Mouse (Mus musculus) intestine, embryonic 14.5 days (tissue): ENCODE measurements around the gene Usp30. TPM values are rescaled to one million over a fixed set of nuclear protein-coding genes. Genes with fewer than 3 reads are reported as not detected.

Experiments used
- ATAC-seq: fragments of 200-750 bp; cut with Nextera tagmentation; replicated peaks from 2 replicates; pipeline ENCODE4 v1.8.0; 2017; ENCODE audit warnings: low read depth, moderate number of reproducible peaks, moderate TSS enrichment, moderate library complexity; ENCODE audit not compliant: low FRiP score, low TSS enrichment
- DNase-seq: peaks from one replicate; pipeline ENCODE4 v3.0.0-alpha.2; 2018; ENCODE audit warnings: low spot score
- H3K27ac ChIP-seq: fragments of 300-500 bp; sonication (generic); 2 replicates; pipeline ENCODE4 v1.5.1; 2014; ENCODE audit warnings: low read depth, mild to moderate bottlenecking, control low read depth
- H3K27me3 ChIP-seq: fragments of 300-500 bp; sonication (generic); replicated peaks from 2 replicates; pipeline ENCODE4 v1.6.1; 2014; ENCODE audit warnings: low read length, control low read depth; ENCODE audit not compliant: control insufficient read depth, insufficient read depth
- H3K36me3 ChIP-seq: fragments of 300-500 bp; sonication (generic); 2 replicates; pipeline ENCODE4 v1.6.1; 2014; ENCODE audit warnings: low read length, control low read depth; ENCODE audit not compliant: control insufficient read depth, insufficient read depth
- H3K4me1 ChIP-seq: fragments of 300-500 bp; sonication (generic); replicated peaks from 2 replicates; pipeline ENCODE4 v1.6.1; 2014; ENCODE audit warnings: low read length, control low read depth, mixed read lengths; ENCODE audit not compliant: control insufficient read depth, insufficient read depth
- H3K4me2 ChIP-seq: fragments of 300-500 bp; sonication (generic); 2 replicates; pipeline ENCODE4 v1.6.1; 2014; ENCODE audit warnings: low read length
- H3K4me3 ChIP-seq: fragments of 300-500 bp; sonication (generic); 2 replicates; pipeline ENCODE4 v1.5.1; 2014; ENCODE audit warnings: low read depth, low read length, control low read depth, mixed read lengths
- H3K9ac ChIP-seq: fragments of 300-500 bp; sonication (generic); 2 replicates; pipeline ENCODE4 v1.6.1; 2014; ENCODE audit warnings: mild to moderate bottlenecking, low read length
- H3K9me3 ChIP-seq: fragments of 300-500 bp; sonication (generic); 2 replicates; pipeline ENCODE4 v1.6.1; 2016; ENCODE audit warnings: low read length, control low read depth; ENCODE audit not compliant: control insufficient read depth
- WGBS: fragments of 180-500 bp; shearing (Covaris S2); extraction: QIAGEN DNeasy Blood & Tissue Kit; methylation state at CpG from one replicate; pipeline ENCODE4 v1.1.7; 2014; 5-methylcytosine and 5-hydroxymethylcytosine counted together
- polyA plus RNA-seq: library from polyadenylated mRNA; unstranded; fragments of >200 nt; fragmentation: Nextera tagmentation; extraction: Ambion mirVana; gene quantifications from 2 replicates; pipeline ENCODE4 v1.2.1, GENCODE M21; 2014

Gene Usp30
- polyA plus RNA-seq, 1 experiment from 2014 or later, result 10.1 TPM

DNA sequence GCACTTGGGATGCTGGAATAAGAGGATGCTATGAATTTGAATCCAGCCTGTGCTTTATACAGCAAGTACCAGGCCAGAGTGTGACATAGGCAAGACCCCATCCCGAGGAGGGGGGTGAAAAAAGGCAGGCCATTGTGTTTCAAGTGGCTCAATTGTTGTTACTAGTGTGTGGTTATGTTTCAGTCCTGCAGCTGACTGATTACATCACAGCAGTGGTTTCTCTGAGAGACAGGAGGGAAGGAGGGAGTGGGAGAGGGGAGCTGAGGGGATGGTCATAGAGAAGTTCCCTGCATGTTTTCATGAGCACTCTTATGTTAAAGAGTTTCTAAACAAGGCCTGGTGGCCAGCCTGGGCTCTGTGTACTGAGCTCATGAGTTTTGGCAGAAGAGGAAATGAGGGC is 37.5 kb downstream of the Usp30 start:
- Histone ChIP-seq H3K9me3 (no peaks in the 10 kb centered on the region), H3K4me1 (peaks cover 11% of the 10 kb centered on the region), H3K4me2 (no peak overlapping the region), H3K27ac (no peak overlapping the region), H3K27me3 (no peaks in the 10 kb centered on the region), H3K9ac (no peak overlapping the region), H3K36me3 (peaks cover 31% of the 10 kb centered on the region), H3K4me3 (no peak overlapping the region)
- no peak for DNase-seq
- 86% methylated on average over 1 of the region's 1 CpGs for WGBS
- ATAC-seq, result no peak

GRCm38 (mm10) chr5:114106391-114106935 is 41.2 kb downstream of the Usp30 start:
- Histone ChIP-seq H3K4me3 (no peak overlapping the region), H3K27ac (no peak overlapping the region), H3K9me3 (peaks cover 6% of the 10 kb centered on the region; the same call in 1 of the 2 replicates), H3K4me1 (no peaks in the 10 kb centered on the region; the same call in 1 of the 2 replicates), H3K36me3 (peaks cover 68% of the 10 kb centered on the region), H3K9ac (no peak overlapping the region), H3K27me3 (no peaks in the 10 kb centered on the region), H3K4me2 (no peak overlapping the region)
- no peak for ATAC-seq
- no peak for DNase-seq
- 83% methylated on average over 16 of the region's 16 CpGs for WGBS

DNA sequence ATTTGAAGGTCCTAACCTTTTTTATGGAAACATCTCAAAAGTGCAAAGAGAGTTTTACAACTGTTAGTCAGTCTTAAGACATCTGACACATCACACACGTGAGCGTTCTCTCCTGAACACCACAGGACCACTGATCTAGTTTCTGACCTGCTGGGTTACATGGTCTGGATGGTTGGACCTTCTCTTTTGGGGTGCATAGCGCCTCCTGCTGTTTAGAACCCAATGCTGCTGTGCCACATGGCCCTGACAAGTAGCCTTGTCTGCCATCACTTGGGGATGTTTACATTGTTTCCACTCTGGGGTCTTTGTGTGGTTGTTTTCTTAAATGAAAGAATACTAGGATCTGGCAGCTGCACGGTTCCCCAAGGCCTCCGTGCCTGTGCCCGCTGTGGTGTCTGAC is 48.1 kb downstream of the Usp30 start:
- no peaks in the 10 kb centered on the region for H3K27me3 ChIP-seq
- no peak overlapping the region for H3K9ac ChIP-seq
- H3K27ac ChIP-seq, result no peak overlapping the region
- ATAC-seq (no peak), DNase-seq (no peak)
- peaks cover 6% of the 10 kb centered on the region; the same call in 1 of the 2 replicates for H3K9me3 ChIP-seq
- no peak overlapping the region for H3K4me2 ChIP-seq
- peaks cover 83% of the 10 kb centered on the region for H3K36me3 ChIP-seq
- WGBS, result 87% methylated on average over 6 of the region's 6 CpGs
- no peak overlapping the region for H3K4me3 ChIP-seq
- H3K4me1 ChIP-seq, result no peaks in the 10 kb centered on the region

DNA sequence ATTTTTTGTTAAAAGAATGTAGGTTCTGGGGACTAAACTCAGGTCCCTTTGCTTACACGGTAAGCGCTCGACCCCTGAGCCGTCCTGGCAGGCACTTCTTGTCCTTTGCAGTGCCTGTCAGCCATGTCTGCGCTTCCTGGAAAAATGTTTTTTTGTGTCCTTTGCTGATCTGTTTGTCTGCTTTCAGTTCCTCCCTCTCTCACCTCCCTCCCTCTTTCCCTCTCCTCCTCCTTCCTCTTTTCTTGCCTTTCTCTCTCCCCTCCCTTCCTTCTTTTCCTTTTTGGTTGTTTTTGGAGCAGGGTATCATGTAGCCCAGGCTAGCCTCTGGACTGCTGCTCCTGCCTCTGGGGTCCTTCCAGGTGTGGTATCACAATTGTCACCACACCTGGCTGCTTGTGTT is 49.8 kb downstream of the Usp30 start:
- H3K9ac ChIP-seq, result no peak overlapping the region
- no peaks in the 10 kb centered on the region for H3K4me1 ChIP-seq
- 83% methylated on average over 5 of the region's 5 CpGs for WGBS
- H3K4me3 ChIP-seq, result no peak overlapping the region
- peaks cover 76% of the 10 kb centered on the region for H3K36me3 ChIP-seq
- no peak for DNase-seq
- H3K4me2 ChIP-seq, result no peak overlapping the region
- no peaks in the 10 kb centered on the region for H3K9me3 ChIP-seq
- no peak overlapping the region for H3K27ac ChIP-seq
- H3K27me3 ChIP-seq, result no peaks in the 10 kb centered on the region
- no peak for ATAC-seq

- DNase-seq (no peak), ATAC-seq (no peak)
- H3K4me3 ChIP-seq, result no peak overlapping the region
- no peaks in the 10 kb centered on the region for H3K27me3 ChIP-seq
- no peak overlapping the region for H3K4me2 ChIP-seq
- no peak overlapping the region for H3K9ac ChIP-seq
- no peak overlapping the region for H3K27ac ChIP-seq
- H3K9me3 ChIP-seq, result no peaks in the 10 kb centered on the region
- WGBS, result 85% methylated on average over 7 of the region's 7 CpGs
- H3K36me3 ChIP-seq, result peaks cover 76% of the 10 kb centered on the region
- no peaks in the 10 kb centered on the region for H3K4me1 ChIP-seq
These were observed 51.3 kb downstream of the Usp30 start for GRCm38 (mm10) chr5:114116586-114116985.

GRCm38 (mm10) chr5:114119806-114120205 is 54.5 kb downstream of the Usp30 start:
- H3K27me3 ChIP-seq, result no peaks in the 10 kb centered on the region
- WGBS, result 76% methylated on average over 4 of the region's 4 CpGs
- no peak overlapping the region for H3K4me2 ChIP-seq
- no peak overlapping the region for H3K9ac ChIP-seq
- DNase-seq, result no peak
- H3K4me1 ChIP-seq, result no peaks in the 10 kb centered on the region
- no peak overlapping the region for H3K4me3 ChIP-seq
- H3K9me3 ChIP-seq, result no peaks in the 10 kb centered on the region
- no peak overlapping the region for H3K27ac ChIP-seq
- ATAC-seq, result no peak
- peaks cover 65% of the 10 kb centered on the region for H3K36me3 ChIP-seq

- H3K4me2 ChIP-seq, result no peak overlapping the region
- no peaks in the 10 kb centered on the region for H3K4me1 ChIP-seq
- H3K27me3 ChIP-seq, result no peaks in the 10 kb centered on the region
- H3K4me3 ChIP-seq, result no peak overlapping the region
- WGBS, result 92% methylated on average over 3 of the region's 3 CpGs
- no peak for DNase-seq
- H3K9me3 ChIP-seq, result no peaks in the 10 kb centered on the region
- ATAC-seq, result no peak
- H3K36me3 ChIP-seq, result peaks cover 30% of the 10 kb centered on the region
- no peak overlapping the region for H3K27ac ChIP-seq
- no peak overlapping the region for H3K9ac ChIP-seq
These were observed 60.7 kb downstream of the Usp30 start for GRCm38 (mm10) chr5:114126008-114126407.

DNA sequence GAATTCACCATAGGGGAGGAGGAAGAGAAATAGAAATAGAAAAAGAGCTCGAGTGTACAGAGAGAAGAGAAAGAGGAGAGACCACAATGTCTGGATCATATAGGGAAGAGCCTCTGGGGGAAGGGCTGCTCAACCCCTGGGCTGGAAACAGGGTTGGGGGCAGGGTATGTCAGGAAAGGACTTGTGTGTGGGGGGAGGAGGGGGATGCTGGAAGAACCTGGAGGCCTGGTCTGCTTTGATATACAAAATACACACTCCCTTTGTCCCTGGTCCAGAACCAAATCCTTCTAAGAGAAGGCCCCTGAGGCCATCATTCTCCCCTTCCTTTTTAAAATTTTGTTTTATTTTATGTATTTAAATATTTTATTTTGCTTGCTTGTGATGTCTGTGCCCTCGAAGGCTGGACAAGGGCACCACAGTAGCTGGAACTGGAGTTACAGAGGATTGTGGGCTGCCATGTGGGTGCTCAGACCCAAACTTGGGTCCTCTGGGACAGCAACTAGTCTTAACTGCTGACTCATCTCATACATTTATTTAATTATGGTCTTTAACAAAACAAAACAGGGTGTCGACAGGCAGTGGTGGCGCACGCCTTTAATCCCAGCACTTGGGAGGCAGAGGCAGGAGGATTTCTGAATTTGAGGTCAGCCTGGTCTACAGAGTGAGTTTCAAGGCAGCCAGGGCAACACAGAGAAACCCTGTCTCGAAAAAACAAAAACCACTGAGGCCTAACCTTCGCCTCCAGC is 61.4 kb downstream of the Usp30 start:
- no peaks in the 10 kb centered on the region for H3K9me3 ChIP-seq
- H3K4me1 ChIP-seq, result peaks cover 4% of the 10 kb centered on the region
- H3K27ac ChIP-seq, result peak overlapping the region; percentile 78
- H3K4me3 ChIP-seq, result peak overlapping the region; percentile 44; the same call in 1 of the 2 replicates
- no peak for DNase-seq
- H3K36me3 ChIP-seq, result peaks cover 23% of the 10 kb centered on the region
- 88% methylated on average over 7 of the region's 7 CpGs for WGBS
- H3K4me2 ChIP-seq, result peak overlapping the region; percentile 64
- no peak for ATAC-seq
- no peak overlapping the region for H3K9ac ChIP-seq
- no peaks in the 10 kb centered on the region for H3K27me3 ChIP-seq
